Mouse (Mus musculus) CH12.LX (cell line): Measurements from ENCODE around the gene Smg6.

Experiments
- CHD2 ChIP-seq: IDR thresholded peaks from 2 replicates; pipeline ENCODE4 v1.6.1; 2011; ENCODE audit warnings: low read length, improper control_type of control experiment
- CTCF ChIP-seq, 2 experiments: IDR thresholded peaks in 1 of 2; conservative IDR thresholded peaks in 1 of 2; 2 replicates each; pipeline ENCODE4 v1.5.1; 2011 to 2012; ENCODE audit warnings: low read depth in 2 of 2, low read length in 2 of 2, improper control_type of control experiment in 1 of 2, inconsistent platforms in 1 of 2, mild to moderate bottlenecking in 1 of 2, moderate library complexity in 1 of 2
- E2F4 ChIP-seq: IDR thresholded peaks from 2 replicates; pipeline ENCODE4 v1.6.1; 2011; ENCODE audit warnings: low read depth, low read length, improper control_type of control experiment; ENCODE audit not compliant: insufficient replicate concordance
- ELF1 ChIP-seq: IDR thresholded peaks from 2 replicates; pipeline ENCODE4 v1.6.1; 2014; ENCODE audit warnings: low read depth, mild to moderate bottlenecking, inconsistent platforms, low read length, improper control_type of control experiment
- EP300 ChIP-seq: IDR thresholded peaks from 2 replicates; pipeline ENCODE4 v1.6.1; 2011; ENCODE audit warnings: low read length, improper control_type of control experiment
- HCFC1 ChIP-seq: IDR thresholded peaks from 2 replicates; pipeline ENCODE4 v1.6.1; 2012; ENCODE audit warnings: low read depth, mild to moderate bottlenecking, inconsistent platforms, low read length, improper control_type of control experiment
- IRF4 ChIP-seq: IDR thresholded peaks from 2 replicates; pipeline ENCODE4 v1.6.1; 2014; ENCODE audit warnings: low read depth, mild to moderate bottlenecking, inconsistent platforms, low read length, improper control_type of control experiment
- MEF2A ChIP-seq: IDR thresholded peaks from 2 replicates; pipeline ENCODE4 v1.6.1; 2014; ENCODE audit warnings: low read depth, mild to moderate bottlenecking, inconsistent platforms, low read length, improper control_type of control experiment, borderline replicate concordance
- POLR2A ChIP-seq: IDR thresholded peaks from 2 replicates; pipeline ENCODE4 v1.6.1; 2011; ENCODE audit warnings: low read depth, mild to moderate bottlenecking, improper control_type of control experiment, low read length
- POLR2AphosphoS2 ChIP-seq: IDR thresholded peaks from 2 replicates; pipeline ENCODE4 v1.6.1; 2011; ENCODE audit warnings: low read depth, low read length, improper control_type of control experiment
- RAD21 ChIP-seq: IDR thresholded peaks from 2 replicates; pipeline ENCODE4 v1.6.1; 2011; ENCODE audit warnings: low read depth, mild to moderate bottlenecking, low read length, improper control_type of control experiment, moderate library complexity
- SIN3A ChIP-seq: IDR thresholded peaks from 2 replicates; pipeline ENCODE4 v1.6.1; 2012; ENCODE audit warnings: low read length, improper control_type of control experiment, inconsistent platforms
- SMC3 ChIP-seq: IDR thresholded peaks from 2 replicates; pipeline ENCODE4 v1.6.1; 2011; ENCODE audit warnings: low read depth, low read length, improper control_type of control experiment
- ZC3H11A ChIP-seq: IDR thresholded peaks from 2 replicates; pipeline ENCODE4 v1.6.1; 2012; ENCODE audit warnings: low read depth, mild to moderate bottlenecking, inconsistent platforms, low read length, improper control_type of control experiment

- TF ChIP-seq CTCF (conservative IDR thresholded peaks at IDR 0.05 in 1 of 2, IDR thresholded peaks at IDR 0.05 in 1 of 2; ENCODE audit: low read depth in 2 of 2, low read length in 2 of 2) (no peak), HCFC1 (no peak), ZC3H11A (no peak), EP300 (no peak), SMC3 (no peak), SIN3A (no peak), IRF4 (no peak), E2F4 (no peak), MEF2A (no peak), POLR2AphosphoS2 (no peak), POLR2A (no peak), RAD21 (no peak), ELF1 (no peak), CHD2 (no peak)
Measured at GRCm38 (mm10) chr11:75201721-75202120, 276.1 kb downstream of the Smg6 start.
